Mouse (Mus musculus) lung, adult 2 months (tissue): ENCODE measurements around the gene Padi3.

ENCODE experiments used
- CTCF ChIP-seq: fragments of 200-500 bp; IDR thresholded peaks from 2 replicates; pipeline ENCODE4 v1.5.1; 2011; ENCODE audit warnings: mild to moderate bottlenecking, low read length, control low read depth; ENCODE audit not compliant: insufficient read depth
- POLR2A ChIP-seq: fragments of 200-500 bp; IDR thresholded peaks from 2 replicates; pipeline ENCODE4 v1.6.1; 2011; ENCODE audit warnings: low read depth, mild to moderate bottlenecking, control low read depth, low read length, borderline replicate concordance; ENCODE audit errors: extremely low read depth

DNA sequence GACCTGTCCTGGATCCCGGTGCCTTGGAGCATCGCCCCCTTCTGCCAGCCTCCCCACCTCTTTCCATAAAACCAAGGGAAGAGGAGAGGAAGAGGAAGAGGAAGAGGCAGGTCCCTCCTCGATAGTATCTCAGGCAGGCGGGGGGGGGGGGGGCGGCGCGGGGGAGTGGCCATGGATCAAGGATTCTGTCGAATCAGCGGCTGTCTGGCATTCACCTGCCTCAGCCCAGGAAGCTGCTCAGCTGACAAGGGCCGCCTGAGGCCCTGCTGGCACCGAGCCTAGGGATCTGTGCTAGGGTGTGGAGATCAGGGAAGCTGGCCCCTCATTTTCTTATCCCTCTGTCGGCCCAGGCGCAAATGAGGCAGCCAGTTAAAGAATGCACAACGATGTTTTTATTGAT lies 2.2 kb upstream of the Padi3 start:
- TF ChIP-seq CTCF (no peak), POLR2A (no peak)
